Mouse (Mus musculus): Measurements from ENCODE around the gene Pick1. TPM values are rescaled to one million over a fixed set of nuclear protein-coding genes. Genes with fewer than 3 reads are reported as not detected.

The Pick1 gene
- polyA plus RNA-seq, 1 experiment, result 0.76 TPM

DNA sequence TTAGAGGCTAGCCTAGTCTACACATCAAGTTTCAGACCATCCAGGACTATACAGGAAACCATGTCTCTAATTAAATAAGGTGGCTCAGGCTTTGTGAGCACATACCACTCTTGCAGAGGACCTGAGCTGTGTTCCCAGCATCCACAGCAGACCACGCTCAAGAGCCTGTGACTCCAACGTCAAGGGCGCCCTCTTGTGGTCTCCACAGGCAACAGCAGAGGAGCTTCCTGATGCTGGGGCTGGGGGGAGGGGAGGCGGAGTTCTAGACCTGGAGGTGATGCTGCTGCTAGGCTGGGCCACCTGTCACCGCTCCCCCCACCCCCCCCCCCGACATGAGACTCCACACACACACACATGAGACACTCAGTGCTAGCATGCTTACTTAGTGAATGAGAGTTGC, 51.2 kb downstream of the Pick1 start:
- no peak for TF ChIP-seq TAL1 (IDR thresholded peaks at IDR 0.05; ENCODE audit: low read length)
- TF ChIP-seq GATA1 (IDR thresholded peaks at IDR 0.05; ENCODE audit: low read length), result no peak

DNA sequence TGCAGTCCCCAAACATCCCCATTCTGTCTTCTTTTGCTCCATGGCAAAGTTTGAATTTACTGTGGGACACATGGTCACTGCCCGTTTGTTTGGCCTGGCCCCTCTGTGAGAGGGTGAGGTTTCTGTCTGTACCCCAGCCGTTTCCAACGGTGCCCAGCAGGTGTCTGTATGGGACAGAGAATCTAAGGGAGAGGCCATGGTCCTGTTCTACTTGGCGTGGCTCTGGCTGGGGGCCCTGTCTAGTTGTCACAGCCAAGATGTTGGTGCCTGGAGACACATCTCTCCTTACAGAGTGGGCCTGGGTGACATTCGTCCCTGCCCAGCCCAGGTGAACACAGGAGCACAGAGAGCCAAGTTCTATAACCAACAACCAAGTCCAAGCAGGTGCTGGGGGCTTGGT, 51.9 kb downstream of the Pick1 start:
- Histone ChIP-seq H3K36me3 (ENCODE audit: control insufficient read depth) (peaks cover 2% of the 10 kb centered on the region), H3K4me1 (ENCODE audit: control insufficient read depth) (peaks cover 25% of the 10 kb centered on the region), H3K27me3 (ENCODE audit: control insufficient read depth) (peaks cover 3% of the 10 kb centered on the region; the same call in 1 of the 2 replicates), H3K4me3 (replicated peaks) (no peak overlapping the region), H3K9me3 (ENCODE audit: control insufficient read depth, low read length) (peaks cover 6% of the 10 kb centered on the region)
- TF ChIP-seq GATA1 (IDR thresholded peaks at IDR 0.05; ENCODE audit: low read length), result no peak
- TF ChIP-seq TAL1 (IDR thresholded peaks at IDR 0.05; ENCODE audit: low read length), result no peak

More for the DNA sequence above, 51.2 kb downstream of the Pick1 start:
- H3K9me3 ChIP-seq (ENCODE audit: control insufficient read depth, low read length), result peaks cover 6% of the 10 kb centered on the region
- no peak overlapping the region for H3K4me3 ChIP-seq (replicated peaks)
- H3K4me1 ChIP-seq (ENCODE audit: control insufficient read depth), result peaks cover 25% of the 10 kb centered on the region
- H3K27me3 ChIP-seq (ENCODE audit: control insufficient read depth), result peaks cover 3% of the 10 kb centered on the region; the same call in 1 of the 2 replicates
- H3K36me3 ChIP-seq (ENCODE audit: control insufficient read depth), result no peaks in the 10 kb centered on the region; the same call in 1 of the 2 replicates

DNA sequence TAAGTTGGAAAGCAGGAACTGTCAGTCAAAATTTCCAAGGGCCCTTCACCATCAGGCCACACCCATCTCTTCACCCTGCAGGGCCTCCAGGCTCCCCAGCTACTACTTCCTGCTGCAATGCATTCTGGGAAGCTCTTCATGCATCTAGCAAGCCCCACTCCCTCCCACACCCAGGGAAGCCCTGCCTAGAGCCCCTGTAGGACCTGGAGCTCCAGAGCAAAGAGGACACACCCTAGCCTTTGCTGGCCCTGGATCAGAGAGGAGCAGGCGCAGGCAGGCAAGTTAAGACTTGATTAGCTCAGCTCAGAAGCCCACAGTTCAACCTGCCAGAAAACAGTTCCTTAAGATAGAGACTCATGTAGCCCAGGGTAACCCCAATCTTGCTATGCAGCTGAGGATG, 52.4 kb downstream of the Pick1 start:
- Histone ChIP-seq H3K4me1 (ENCODE audit: control insufficient read depth) (peaks cover 25% of the 10 kb centered on the region), H3K9me3 (ENCODE audit: control insufficient read depth, low read length) (peaks cover 6% of the 10 kb centered on the region), H3K27me3 (ENCODE audit: control insufficient read depth) (peaks cover 3% of the 10 kb centered on the region; the same call in 1 of the 2 replicates), H3K36me3 (ENCODE audit: control insufficient read depth) (peaks cover 7% of the 10 kb centered on the region), H3K4me3 (replicated peaks) (no peak overlapping the region)
- TF ChIP-seq GATA1 (IDR thresholded peaks at IDR 0.05; ENCODE audit: low read length), result no peak
- TF ChIP-seq TAL1 (IDR thresholded peaks at IDR 0.05; ENCODE audit: low read length), result no peak

DNA sequence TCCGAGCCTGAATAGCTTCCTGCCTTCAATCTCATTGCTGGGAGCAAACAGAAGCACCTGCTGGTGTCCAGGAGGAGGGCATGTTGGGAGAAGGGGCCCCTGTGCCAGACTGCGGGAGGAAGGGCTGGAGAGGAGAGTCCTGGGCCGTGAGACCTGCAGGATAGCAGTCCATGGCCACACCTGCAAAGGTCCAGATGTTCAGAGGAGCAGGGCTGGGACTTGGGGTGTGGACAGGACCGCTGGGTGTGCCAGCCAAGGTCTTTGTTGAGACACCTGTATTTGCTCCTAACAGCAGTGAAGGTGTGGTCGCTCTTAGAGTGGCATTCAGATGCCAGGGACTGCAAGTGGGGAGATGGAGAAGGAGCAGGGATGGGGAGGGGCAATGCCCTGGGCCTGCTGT, 53.5 kb downstream of the Pick1 start:
- Histone ChIP-seq H3K4me1 (ENCODE audit: control insufficient read depth) (peaks cover 25% of the 10 kb centered on the region), H3K9me3 (ENCODE audit: control insufficient read depth, low read length) (peaks cover 3% of the 10 kb centered on the region), H3K4me3 (replicated peaks) (no peak overlapping the region), H3K36me3 (ENCODE audit: control insufficient read depth) (peaks cover 16% of the 10 kb centered on the region), H3K27me3 (ENCODE audit: control insufficient read depth) (no peaks in the 10 kb centered on the region)
- TF ChIP-seq TAL1 (IDR thresholded peaks at IDR 0.05; ENCODE audit: low read length), result no peak
- TF ChIP-seq GATA1 (IDR thresholded peaks at IDR 0.05; ENCODE audit: low read length), result no peak

DNA sequence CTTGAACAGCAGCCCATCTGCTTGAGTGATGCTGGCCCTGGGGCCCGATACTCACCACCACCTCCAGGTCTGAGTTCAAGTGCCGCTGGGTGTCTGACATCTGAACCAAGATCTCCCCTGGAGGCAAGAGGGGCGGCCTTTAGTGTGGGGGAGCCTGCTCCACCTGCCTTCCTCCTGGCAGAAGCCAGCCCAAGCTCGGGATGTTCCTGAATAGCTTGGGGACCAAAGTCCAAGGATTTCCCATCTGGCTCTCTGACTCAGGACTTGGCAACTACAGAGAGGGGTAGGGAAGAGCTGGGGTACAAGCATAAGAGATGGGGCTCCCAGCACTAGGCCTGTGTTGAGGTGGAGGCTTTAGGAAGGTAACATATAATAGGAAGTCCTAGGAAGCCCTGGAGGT, 54.4 kb downstream of the Pick1 start:
- Histone ChIP-seq H3K4me3 (replicated peaks) (no peak overlapping the region), H3K27me3 (ENCODE audit: control insufficient read depth) (no peaks in the 10 kb centered on the region), H3K4me1 (ENCODE audit: control insufficient read depth) (peaks cover 25% of the 10 kb centered on the region), H3K9me3 (ENCODE audit: control insufficient read depth, low read length) (peaks cover 3% of the 10 kb centered on the region), H3K36me3 (ENCODE audit: control insufficient read depth) (peaks cover 21% of the 10 kb centered on the region)
- TF ChIP-seq GATA1 (IDR thresholded peaks at IDR 0.05; ENCODE audit: low read length) (no peak), TAL1 (IDR thresholded peaks at IDR 0.05; ENCODE audit: low read length) (no peak)

DNA sequence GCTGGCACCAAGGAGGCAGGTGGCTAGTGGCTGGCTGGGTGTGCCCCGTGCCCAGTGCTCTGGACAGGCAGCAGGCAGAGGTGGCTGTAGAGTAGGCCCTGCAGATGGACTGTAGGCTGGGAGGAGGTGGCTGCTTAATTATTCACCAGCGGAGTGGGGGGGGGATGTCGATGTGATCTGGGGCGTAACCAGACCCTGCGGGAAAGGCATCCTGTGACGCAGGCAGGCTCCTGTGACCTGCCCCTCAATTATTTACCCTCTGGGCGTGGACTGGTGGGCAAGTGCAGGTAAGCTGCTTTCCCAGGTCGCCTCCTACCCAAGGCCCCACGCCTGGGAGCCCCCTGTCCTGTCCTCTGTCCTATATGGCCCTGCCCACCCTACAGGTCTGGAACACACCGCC, 56.4 kb downstream of the Pick1 start, which contains the start of gene Baiap2l2:
Gene Baiap2l2, minus strand, starts transcription at position 139 of the 400 bp plus-strand sequence.
- Histone ChIP-seq H3K4me1 (ENCODE audit: control insufficient read depth) (peaks cover 22% of the 10 kb centered on the region), H3K36me3 (ENCODE audit: control insufficient read depth) (peaks cover 37% of the 10 kb centered on the region), H3K9me3 (ENCODE audit: control insufficient read depth, low read length) (no peaks in the 10 kb centered on the region), H3K27me3 (ENCODE audit: control insufficient read depth) (no peaks in the 10 kb centered on the region), H3K4me3 (replicated peaks) (no peak within 1 kb of the TSS)
- TF ChIP-seq TAL1 (IDR thresholded peaks at IDR 0.05; ENCODE audit: low read length) (no peak), GATA1 (IDR thresholded peaks at IDR 0.05; ENCODE audit: low read length) (no peak)

DNA sequence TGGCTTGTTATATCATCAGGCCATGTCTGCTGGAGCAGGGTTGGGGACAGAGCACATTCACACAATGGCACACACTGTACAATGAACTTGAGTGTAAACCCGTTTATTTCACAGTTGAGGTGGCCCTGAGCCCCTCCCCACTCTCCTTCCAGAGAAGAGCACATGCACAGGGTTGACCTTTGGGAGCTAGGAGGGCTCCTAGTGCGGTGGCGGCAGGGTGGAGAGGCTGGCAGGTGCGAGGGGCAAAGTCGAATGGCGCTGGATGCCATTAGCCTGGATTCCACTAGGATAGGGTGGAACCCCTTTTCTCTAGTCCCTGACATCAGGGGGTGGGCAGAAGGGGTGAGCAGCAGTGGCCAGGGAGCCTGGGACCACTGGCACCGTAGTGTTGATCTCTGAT, 57.2 kb downstream of the Pick1 start:
- no peaks in the 10 kb centered on the region for H3K9me3 ChIP-seq (ENCODE audit: control insufficient read depth, low read length)
- peaks cover 15% of the 10 kb centered on the region for H3K4me1 ChIP-seq (ENCODE audit: control insufficient read depth)
- no peak overlapping the region for H3K4me3 ChIP-seq (replicated peaks)
- TF ChIP-seq TAL1 (IDR thresholded peaks at IDR 0.05; ENCODE audit: low read length), result no peak
- no peak for TF ChIP-seq GATA1 (IDR thresholded peaks at IDR 0.05; ENCODE audit: low read length)
- peaks cover 39% of the 10 kb centered on the region for H3K36me3 ChIP-seq (ENCODE audit: control insufficient read depth)
- H3K27me3 ChIP-seq (ENCODE audit: control insufficient read depth), result no peaks in the 10 kb centered on the region

DNA sequence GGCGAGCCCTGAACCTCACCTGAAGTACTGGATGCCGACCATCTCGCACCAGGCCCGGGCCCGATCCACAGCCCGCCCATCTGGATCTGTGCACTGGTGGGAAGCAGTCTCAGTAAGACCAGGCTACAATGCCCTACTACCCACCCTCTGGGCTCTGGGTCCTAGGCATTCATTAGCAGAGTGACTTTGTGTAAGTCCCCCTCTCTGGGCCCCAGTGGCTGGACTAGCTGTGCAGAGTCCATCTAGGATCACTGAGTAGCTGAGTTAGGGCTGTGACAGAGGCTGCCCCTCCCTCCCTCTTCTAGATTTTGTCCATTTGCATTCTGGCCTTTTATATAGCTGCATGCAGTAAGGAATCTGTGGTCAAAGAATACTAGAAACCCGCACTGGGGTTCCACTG, 58.1 kb downstream of the Pick1 start:
- Histone ChIP-seq H3K9me3 (ENCODE audit: control insufficient read depth, low read length) (no peaks in the 10 kb centered on the region), H3K4me1 (ENCODE audit: control insufficient read depth) (peaks cover 5% of the 10 kb centered on the region), H3K27me3 (ENCODE audit: control insufficient read depth) (no peaks in the 10 kb centered on the region), H3K36me3 (ENCODE audit: control insufficient read depth) (peaks cover 44% of the 10 kb centered on the region), H3K4me3 (replicated peaks) (no peak overlapping the region)
- no peak for TF ChIP-seq GATA1 (IDR thresholded peaks at IDR 0.05; ENCODE audit: low read length)

DNA sequence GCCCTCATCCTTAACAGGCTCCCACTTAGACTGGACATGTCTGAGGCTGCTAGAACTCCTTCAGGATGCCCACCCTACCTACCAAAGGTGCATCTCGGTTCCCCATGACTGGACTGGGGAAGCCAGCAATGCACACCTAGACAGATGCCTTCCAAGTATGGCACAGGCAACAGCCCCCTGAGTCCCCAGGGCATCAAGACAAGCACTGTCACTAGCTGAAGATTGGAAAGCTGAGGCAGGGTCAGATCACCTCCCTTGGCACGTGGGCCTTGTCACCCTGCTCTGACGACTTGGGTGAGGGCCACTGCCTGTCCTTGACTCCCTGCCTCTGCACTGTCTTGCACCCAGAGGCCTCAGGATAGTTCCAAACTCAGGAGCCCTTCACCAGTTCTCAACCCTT, 59.4 kb downstream of the Pick1 start:
- Histone ChIP-seq H3K27me3 (ENCODE audit: control insufficient read depth) (no peaks in the 10 kb centered on the region), H3K4me1 (ENCODE audit: control insufficient read depth) (no peaks in the 10 kb centered on the region), H3K9me3 (ENCODE audit: control insufficient read depth, low read length) (no peaks in the 10 kb centered on the region), H3K4me3 (replicated peaks) (no peak overlapping the region), H3K36me3 (ENCODE audit: control insufficient read depth) (peaks cover 46% of the 10 kb centered on the region)
- TF ChIP-seq TAL1 (IDR thresholded peaks at IDR 0.05; ENCODE audit: low read length) (no peak), GATA1 (IDR thresholded peaks at IDR 0.05; ENCODE audit: low read length) (no peak)

DNA sequence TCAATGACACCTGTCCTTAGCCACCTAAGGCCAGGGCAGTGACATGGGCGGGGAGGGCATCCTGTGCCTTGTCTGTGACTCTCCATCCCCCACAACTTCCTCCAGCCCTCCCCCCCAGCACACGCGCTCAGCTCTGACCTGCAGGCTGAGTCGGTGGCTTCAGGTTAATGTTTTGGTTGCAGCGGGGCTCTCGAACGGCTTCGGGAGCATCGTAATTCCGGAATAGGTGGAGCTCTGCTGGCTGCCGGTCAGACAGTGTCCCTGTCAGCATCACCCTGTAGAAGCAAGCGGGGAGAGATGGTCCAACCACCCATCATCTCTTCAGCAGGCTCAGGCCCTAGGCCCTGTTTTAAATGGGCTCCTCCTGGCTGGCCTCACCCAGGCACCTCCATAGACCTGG, 60.5 kb downstream of the Pick1 start:
- Histone ChIP-seq H3K36me3 (ENCODE audit: control insufficient read depth) (peaks cover 49% of the 10 kb centered on the region), H3K4me3 (replicated peaks) (no peak overlapping the region), H3K4me1 (ENCODE audit: control insufficient read depth) (no peaks in the 10 kb centered on the region), H3K9me3 (ENCODE audit: control insufficient read depth, low read length) (no peaks in the 10 kb centered on the region), H3K27me3 (ENCODE audit: control insufficient read depth) (no peaks in the 10 kb centered on the region)
- TF ChIP-seq GATA1 (IDR thresholded peaks at IDR 0.05; ENCODE audit: low read length) (no peak), TAL1 (IDR thresholded peaks at IDR 0.05; ENCODE audit: low read length) (no peak)

Measured in erythroblast, embryonic 14.5 days (primary cell).